Mouse (Mus musculus) frontal cortex, postnatal 10 days (tissue): ENCODE measurements at regions not wholly inside any gene's neighbourhood (a gene's known extent, or its start where the extent isn't known, plus 50 kb on each side); places are given as distances from the start of the nearest gene placed in this dataset.

Experiments used
- DNase-seq, 2 experiments: peaks; one replicate each; pipeline ENCODE4 v3.0.0; 2022; ENCODE audit warnings: low spot score in 2 of 2, mixed read lengths in 1 of 2

DNA sequence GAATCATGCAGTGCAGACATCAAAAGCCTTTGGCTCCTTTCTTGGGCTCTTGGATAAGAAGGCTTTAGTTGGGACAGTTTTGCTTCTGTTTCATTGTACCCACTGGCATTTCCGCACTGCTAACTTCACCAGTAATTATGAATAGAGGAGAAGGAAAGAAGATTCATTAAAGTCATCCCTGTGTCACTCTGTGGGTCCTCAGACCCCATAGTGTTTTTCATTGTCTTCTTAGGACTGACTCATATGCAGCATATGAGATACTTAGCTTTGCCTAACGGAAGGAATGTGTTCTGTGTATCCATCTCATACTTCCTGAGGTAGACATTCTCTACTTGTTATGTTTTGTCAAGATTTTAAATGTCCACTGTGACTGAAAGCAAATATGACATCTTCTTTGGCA lies 287.6 kb upstream of the Sash1 start:
- no peak for DNase-seq

DNA sequence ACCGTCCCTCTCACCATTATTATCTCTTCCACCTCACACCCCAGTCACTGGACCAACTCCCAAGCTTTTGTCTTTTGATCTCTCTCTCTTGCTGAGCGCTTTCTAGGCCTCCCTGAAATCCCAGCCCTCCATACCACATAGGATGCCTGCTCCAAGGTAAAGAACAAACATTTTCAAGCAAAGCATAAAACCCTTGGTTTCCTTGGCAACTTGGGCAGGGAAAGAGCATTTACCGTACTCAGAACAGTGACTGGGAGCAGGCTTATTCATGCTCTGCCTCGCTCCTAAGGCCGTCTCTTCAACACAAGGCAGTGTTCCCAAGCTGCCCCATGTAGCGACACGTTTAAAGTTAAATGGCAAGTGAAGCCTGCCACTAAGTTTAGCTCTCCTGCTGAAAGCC lies 282.9 kb upstream of the Sash1 start:
- no peak for DNase-seq

DNA sequence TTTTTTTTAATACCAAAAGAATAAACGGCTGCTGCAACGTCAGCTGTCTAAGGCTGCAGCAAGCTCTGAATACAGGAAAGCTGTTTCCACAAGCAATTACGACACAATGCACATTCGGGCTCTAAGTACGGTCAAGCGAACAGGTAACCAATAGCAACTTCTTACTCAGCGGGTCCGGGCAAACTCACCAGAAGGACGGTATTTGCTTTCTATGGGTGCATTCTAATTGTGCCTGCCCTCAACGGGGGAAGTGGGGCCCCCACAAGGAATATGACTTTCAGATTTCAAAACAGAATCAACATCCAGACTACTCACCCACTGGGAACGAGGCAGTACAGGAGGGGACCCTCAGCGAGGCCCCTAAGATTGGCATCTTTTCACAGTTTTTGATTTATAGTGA lies 280.1 kb upstream of the Sash1 start:
- no peak for DNase-seq

DNA sequence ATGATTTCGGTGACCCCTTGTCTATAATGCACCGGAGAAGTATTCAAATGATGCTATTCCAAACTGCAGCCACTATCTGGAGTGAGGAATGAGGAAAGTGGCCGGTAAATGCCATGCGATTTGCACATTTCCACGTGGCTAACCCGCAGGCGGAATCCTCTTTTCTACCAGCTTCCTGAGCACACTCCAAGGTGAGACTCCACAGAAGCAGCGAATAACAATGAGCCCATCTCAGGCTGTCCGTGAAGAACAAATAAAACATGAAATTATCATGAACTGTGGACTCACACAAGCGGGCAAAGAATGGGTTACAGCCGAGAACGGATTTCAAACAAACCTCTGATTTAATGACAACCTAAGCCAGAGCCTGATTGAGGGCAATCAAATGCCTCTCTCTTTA lies 279.7 kb upstream of the Sash1 start:
- no peak for DNase-seq

DNA sequence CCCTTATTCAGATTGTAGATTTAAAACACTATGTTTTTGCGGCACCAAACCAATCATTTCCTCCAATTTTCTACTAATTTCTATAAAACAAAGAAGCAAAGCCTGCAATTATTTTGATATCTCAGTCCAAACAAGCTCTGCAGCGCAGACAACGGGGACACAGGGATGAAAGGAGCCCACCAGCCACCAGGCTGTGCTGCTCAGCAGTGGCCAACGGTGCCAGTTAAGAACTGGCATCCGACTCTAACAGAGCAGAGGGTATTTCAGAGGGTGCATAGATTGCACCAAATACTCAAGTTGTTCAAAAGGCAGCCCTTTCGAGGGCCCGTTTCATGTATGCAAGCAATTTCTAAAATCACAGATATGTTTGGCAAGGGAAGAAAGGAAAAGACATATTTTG lies 278.5 kb upstream of the Sash1 start:
- no peak for DNase-seq

DNA sequence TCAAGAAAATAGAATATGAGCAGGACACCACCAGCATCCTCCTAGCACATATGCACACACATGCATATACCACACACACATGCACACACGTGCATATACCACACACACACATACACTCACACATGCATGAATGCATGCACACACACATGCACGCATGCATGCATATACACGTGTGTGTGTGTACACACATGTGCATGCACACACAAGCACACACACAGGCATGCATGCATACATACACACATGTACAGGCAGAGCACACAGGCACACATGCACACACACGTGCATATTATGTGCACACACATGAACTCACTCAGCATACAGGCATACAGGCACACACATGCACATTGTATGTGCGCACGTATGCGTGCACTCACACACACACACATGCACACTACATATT lies 275.7 kb upstream of the Sash1 start:
- DNase-seq = no peak

DNA sequence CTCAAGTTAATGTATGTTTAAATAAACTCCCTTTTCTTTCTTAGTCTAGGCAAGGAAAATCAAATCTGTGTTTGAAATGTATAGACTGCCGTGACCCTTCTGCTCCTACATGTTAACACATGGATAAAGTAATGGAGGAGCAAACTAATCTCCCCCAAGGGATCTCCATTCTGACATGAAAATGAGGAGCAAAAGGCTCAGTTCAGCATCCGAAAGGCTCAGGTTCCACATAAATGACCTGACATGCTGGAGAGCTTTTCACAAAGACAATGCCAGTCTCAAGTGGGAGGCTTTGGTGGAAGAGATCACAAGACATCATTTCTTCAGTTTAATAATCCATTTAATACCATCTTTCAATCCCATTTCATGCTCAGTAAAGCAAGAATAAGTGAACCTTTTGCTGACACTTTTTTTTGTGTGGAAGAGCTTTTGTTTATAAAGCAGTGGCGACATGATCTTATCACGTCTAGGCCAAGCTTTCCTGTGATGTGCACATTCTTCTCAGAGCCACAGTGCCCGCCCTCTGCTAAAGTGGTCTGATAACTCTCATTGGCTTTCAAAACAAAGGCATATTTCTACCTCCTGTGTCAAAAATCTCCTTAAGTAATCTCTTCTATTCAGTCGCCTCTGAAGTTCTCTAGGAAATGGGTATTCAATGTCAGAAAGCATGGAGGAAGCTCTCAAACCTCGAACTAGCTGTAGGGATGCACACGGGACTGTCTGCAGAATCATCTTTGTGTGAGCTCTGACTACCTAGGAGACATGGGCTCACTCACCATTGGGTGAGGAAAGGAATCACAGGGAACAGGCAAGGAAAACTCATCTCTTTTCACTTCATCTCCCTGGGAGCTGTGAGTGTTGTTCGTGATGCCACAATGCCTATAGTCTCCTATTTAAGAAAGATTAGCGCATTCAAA lies 271.7 kb upstream of the Sash1 start:
- DNase-seq = no peak

DNA sequence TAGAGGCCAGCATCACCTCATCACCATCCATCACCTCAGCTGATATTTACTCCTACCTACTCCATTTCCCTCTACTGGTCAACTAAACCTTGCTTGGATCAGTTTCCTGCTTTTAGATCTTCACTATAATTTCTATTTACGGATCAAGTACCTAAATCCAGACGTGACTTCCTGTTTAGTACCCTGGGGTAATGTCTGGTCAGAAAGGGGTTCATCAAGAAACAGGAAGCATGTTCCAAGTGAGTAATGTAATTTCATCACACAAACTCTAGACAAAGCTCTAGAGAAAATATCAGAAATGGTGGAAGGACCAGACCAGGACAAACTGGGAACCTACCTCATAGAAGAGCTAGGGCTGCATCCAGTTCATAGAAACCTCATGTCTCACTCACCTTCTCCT lies 250.2 kb upstream of the Sash1 start:
- DNase-seq = no peak

DNA sequence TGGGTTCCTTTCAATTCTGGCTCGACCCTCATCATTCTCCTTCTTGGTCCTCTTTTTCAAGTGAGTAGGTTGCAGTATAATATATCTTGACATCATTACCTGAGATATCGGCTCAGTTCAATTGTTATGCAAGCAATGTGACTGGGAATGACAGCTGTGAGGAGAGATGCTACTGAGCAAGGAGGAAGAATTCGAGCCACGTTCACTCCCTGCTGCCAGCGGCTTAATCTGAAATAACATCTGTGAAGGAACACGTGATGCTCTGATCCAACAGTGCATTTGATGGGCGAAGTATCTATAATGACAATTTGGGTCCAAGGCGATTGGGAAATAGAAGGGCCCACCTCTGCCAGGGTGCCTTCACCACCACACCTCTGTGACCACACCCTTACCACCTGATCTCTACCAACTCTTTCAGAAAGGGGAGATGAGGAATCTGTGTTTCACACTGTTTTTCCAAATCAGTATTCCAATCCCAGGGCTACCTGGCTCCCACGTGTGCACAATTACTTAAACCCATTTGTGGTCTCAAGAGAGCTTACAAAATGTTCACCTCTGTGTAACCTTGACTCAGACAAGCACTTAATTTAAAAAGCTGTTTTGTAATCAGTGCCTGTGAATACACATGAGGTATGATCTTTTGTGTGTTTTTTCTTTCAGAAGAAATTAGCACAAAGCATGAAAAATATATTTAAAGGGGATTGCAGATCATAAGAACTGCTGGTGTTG lies 248.6 kb upstream of the Sash1 start:
- DNase-seq = no peak

DNA sequence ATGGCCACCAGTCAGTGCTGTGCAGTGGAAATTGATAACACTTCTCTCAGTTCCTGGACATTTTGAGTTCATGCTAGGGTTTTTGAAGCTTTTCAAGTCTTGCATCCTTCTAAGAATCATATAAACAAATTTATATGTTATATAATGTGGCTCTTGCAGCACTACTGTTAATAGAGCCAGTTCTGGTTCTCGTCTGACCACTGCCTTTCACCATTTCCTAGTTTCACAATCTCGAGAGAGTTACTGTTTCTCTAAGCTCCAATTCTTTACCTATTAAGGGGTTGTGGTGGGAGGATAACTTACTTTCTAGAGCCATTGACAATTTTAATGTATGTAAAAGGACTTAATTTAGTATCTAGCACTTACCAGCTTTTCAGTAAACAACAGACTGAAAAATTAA lies 244.2 kb upstream of the Sash1 start:
- no peak for DNase-seq

DNA sequence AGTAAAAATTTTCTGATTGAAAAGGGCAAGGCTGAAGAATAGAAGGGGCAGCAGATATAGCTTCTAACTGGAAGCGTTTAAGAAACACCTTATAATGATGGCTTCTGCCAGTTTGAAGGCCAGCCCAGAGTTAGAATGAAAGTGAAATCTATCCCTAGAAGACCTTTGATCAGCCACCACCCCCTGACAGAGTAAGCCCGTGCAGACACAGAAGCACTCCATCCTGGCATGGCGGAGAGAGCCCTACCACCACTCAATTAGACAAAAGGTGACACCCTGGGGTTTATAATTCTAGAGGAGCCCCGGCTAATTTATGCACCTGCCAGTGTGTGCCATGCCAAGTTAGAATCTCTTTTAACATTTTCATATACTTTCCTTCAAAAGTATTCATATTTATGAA lies 233.4 kb upstream of the Sash1 start:
- no peak for DNase-seq

DNA sequence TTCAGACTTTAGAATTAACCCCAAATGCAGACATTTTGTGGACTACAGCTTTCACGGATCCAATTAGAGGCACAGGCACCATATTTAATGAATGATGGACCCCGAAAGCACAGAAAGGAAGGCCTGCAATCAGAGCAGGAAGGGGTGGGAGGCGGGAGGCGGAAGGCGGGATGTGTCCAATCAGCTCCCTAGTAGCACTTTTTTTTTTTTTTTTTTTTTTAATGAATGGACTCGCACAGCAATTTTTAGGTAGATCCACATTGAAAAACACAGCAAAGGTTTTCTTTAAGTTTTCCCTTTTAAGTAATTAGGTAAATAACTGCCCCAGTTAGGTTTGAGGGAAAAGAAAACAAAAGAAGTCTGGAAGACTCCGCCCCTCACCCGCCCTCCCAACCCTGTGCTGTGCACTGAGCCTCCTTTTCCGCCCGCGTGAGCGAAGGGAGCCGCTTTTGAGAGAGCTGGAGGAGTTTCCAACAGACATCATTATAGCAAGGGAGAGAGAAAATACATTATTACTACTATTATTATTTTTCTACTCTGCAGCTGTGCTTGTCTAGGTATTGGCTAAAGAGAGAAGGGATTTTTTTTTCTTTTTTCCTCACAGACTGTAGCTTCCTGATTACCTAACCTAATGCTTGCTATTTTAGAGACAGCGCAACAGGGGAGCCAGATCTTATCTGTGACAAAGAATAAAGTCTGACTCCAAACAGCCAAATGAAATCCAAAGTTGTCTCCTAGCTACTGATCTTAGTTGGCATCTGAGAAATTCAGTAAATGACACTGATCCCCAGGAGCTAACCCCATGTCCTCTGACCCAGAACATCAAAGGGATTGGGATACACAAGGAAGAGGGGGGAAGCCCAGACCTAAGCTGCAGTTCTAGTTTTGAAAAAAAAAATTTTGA lies 232.0 kb upstream of the Sash1 start:
- no peak for DNase-seq

DNA sequence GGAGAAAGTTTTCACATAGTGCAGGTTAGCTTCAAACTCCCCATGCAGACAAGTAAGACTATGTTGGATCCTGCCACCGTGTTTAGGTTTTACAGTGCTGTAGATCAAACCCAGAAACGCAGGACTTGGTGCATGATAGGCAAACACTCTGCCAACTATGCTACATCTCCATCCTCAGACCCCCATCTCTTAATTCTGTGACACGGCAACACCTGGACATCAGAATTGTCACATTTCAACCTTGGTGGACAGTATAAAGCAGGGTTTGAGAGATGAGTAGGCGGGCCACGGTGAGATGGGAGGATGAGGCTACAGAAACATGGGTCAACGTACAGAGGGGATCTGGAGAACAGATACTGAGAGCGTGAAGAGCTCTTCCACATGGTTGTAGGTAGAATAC lies 231.3 kb upstream of the Sash1 start:
- DNase-seq = no peak

DNA sequence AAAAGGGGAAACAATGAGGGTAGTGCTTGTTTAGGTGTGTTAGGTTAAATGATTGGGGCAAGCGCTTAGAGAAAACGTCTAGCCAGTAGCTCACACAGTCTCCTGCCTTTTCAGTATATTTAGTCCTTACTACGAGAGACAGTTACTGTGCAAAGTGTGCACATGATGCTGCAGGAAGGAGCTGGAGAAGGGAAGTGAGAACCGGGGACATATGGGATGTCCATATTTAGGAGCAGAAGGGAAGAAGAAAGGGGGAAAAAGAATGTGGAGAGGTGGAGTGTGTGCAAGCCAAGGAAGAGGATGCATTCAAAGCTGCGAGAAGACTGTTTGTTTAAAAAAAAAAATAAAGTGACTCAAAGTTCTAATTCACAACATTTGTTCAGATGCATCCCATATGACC lies 227.8 kb upstream of the Sash1 start:
- no peak for DNase-seq

DNA sequence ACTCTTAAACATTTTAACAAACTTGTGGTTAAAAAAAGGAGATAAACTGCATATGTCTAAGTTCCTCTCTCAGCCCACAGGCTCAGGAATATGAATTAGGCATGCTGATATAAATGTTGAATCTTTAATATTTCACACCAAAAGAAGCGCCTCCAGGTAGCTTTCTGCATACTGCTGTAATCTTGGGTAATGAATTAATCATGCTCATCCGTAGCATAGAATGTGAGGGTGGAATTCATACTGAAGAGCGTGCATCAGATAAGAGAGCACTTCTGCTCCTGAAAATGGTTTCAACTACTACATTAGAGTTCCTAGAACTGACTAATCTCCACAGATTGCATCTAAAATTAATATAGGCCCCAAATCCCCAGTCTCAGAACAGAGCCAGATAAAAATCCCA lies 225.2 kb upstream of the Sash1 start:
- DNase-seq = no peak

DNA sequence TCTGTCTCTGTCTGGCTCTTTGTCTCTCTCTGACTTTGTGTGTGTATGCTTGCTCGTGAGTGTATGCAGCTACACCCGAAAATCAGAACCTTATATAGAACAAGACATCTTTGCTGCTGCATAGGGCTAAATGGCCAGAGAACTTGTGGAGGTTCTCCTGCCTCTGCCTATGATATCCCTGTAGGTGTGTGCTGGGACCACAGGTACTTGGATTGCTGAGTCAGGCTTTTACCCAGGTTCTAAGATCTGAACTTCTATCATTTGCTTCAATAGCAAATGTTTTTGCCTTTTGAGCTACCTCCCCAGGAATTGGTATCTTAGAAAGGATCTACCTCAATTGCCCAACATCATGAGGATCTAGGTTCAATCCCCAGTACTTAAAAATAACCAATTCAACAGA lies 210.3 kb upstream of the Sash1 start:
- no peak for DNase-seq

DNA sequence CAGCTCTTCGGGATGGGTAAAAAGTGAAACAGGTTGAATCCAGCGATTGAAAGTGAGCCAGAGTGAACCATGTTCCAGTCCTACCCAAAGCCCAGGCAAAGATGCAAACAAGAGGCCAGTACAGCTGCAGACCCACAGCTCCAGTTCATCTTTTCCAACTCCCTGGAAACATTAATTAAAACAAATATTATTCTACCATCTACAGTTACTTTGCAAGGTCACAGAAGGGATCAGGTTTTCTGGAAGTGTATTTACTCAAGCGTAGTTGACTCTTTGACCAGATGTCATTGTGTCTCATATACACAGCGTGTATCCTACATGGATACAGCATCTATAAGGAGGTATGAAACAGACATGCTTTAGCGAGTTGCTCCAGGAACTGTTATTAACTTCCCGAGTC lies 209.3 kb upstream of the Sash1 start:
- no peak for DNase-seq

DNA sequence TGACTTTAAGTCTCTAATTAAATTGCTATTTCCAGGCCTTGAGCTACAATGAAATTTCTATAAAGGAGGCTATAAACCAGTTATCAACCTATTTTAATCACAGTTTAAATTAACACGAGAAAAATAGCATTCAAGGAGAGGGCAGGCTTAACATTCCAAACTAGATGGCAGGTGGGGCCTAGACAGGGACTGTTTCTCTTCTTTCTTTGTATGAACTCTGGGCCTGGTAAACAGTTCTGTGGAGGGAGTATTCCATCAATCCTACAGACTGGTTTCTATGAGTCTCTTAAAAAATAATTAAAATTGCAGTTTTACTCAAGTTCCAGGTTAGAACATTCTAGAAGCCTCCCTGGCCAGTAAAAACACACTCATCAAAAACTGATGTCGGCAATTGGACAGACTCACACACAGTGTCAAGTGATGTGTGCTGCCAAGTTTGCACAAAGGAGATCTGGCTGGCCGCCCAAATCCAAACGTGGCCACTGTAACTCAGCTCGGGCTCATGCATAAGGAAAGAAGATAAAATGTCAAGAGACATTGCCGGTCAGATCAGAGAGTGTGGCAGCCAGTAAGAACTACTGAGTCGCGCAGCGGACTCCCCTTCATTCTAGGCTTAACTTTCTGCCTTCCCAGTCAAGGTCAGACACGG lies 206.5 kb upstream of the Sash1 start:
- DNase-seq = peak in 1 of 2 experiments; percentile 21

DNA sequence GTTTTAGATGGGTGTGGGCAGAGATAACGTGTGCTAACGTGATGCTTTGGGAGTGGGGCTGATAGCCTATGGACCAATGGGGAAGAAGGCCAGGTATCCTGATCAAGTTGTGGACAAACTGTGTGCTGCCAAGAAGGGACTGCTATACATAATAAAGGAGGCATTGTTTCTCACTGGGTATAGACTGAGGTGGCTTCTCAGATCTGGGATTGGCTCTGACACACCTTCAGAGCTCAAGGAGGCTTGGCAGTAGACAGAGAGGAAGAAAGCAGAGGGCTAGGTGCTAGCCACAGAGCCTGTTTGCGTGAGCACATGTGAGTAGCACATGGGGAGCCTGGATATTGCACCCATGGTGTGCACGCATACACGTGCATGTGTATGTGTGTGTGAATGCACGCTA lies 205.1 kb upstream of the Sash1 start:
- DNase-seq = no peak

DNA sequence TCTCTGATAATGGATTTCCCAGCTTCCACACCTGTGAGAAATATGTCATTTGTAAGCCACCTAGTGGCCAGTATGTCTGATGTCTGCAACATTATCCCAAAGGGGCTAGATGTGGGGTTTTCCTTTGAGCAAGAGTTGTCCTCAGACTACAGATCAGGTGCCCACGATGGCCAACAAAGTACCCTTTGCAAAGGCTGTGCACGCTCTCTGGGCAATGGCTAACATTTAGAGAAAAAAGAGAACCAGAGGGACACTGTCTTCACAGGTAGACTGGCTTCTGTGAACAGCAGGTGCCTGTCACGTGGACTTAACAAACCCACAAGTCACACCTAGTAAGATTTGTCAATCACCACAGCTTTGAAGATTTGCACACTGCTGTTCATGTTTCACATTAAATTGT lies 202.0 kb upstream of the Sash1 start:
- no peak for DNase-seq

DNA sequence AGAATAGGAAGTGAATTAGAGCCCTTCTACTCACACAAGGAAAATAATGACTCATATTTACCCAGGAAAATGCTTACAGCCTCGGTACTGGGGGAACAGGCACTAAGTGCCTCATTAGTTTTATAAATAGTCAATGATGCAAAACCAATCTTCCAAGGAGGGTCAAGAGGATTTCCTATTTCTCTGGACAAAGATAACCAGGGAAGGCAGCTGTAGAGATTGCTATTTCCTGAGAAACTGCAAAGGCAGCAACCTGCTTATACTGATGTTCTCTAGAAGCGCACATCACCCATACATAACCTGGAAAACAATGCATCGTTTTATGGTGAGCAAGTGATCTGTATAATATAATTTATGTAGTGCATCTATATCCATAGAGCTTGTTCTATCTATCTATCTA lies 201.3 kb upstream of the Sash1 start:
- DNase-seq = no peak

DNA sequence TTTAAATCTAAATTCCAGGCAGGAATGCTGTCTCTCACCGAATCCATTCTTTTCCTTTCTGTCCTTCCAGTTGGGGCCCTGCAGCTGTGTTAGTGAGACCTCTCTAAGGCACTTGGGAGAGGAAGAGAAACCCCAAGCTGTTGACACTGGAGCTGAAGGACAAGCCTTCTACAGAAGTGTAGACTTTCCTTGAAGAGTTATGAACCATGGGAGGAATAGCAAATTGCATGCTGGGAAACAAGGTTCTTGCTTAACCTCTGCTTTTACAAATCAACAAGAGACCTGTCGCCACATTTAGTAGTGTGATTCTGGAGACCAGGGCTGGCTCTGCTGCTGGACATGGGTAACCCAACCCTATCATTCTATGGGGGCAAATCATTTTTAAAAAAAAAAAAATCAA lies 200.8 kb upstream of the Sash1 start:
- no peak for DNase-seq
